Mouse (Mus musculus): ENCODE results near the gene Dnph1. TPM values are rescaled to one million over a fixed set of nuclear protein-coding genes. Genes with fewer than 3 reads are reported as not detected.
A peak's percentile ranks its signal among the peaks of the same experiment; 100 is the strongest.

Gene Dnph1
- total and polyA plus RNA-seq, 3 experiments: 0.80 to 1.9 (median 1.8) TPM

GRCm38 (mm10) chr17:46467830-46468229, 28.7 kb upstream of the Dnph1 start:
- Histone ChIP-seq H3K36me3 (ENCODE audit: control insufficient read depth, insufficient read depth, low read length) (no peaks in the 10 kb centered on the region), H3K27ac (no peak overlapping the region), H3K79me2 (replicated peaks; ENCODE audit: control insufficient read depth, insufficient read depth, low read length) (no peaks in the 10 kb centered on the region), H3K9ac (ENCODE audit: low read depth, low read length) (no peak overlapping the region), H3K4me3 (no peak overlapping the region), H3K27me3 (ENCODE audit: control insufficient read depth, insufficient read depth, low read length) (no peaks in the 10 kb centered on the region), H3K4me1 (ENCODE audit: control insufficient read depth, insufficient read depth, low read length) (no peaks in the 10 kb centered on the region)
- intact Hi-C loops (cut with DNase I): no loop called here
- WGBS: 81% methylated on average over 9 of the region's 9 CpGs
- DNase-seq: no peak
- no peak for TF ChIP-seq POLR2A (IDR thresholded peaks at IDR 0.05; ENCODE audit: insufficient read depth, low read depth, low read length)
- no peak for TF ChIP-seq CTCF (IDR thresholded peaks at IDR 0.05)
- no peak for TF ChIP-seq EP300 (IDR thresholded peaks at IDR 0.05; ENCODE audit: insufficient read depth, low read depth, low read length)

GRCm38 (mm10) chr17:46476601-46477000, 19.9 kb upstream of the Dnph1 start:
- Histone ChIP-seq H3K36me3 (ENCODE audit: control insufficient read depth, insufficient read depth, low read length) (no peaks in the 10 kb centered on the region), H3K9ac (ENCODE audit: low read depth, low read length) (no peak overlapping the region), H3K27me3 (ENCODE audit: control insufficient read depth, insufficient read depth, low read length) (no peaks in the 10 kb centered on the region), H3K27ac (no peak overlapping the region), H3K4me3 (no peak overlapping the region), H3K4me1 (ENCODE audit: control insufficient read depth, insufficient read depth, low read length) (no peaks in the 10 kb centered on the region), H3K79me2 (replicated peaks; ENCODE audit: control insufficient read depth, insufficient read depth, low read length) (no peaks in the 10 kb centered on the region)
- 70% methylated on average over 8 of the region's 8 CpGs for WGBS
- DNase-seq: no peak
- intact Hi-C loops (cut with DNase I): no loop called here
- no peak for TF ChIP-seq EP300 (IDR thresholded peaks at IDR 0.05; ENCODE audit: insufficient read depth, low read depth, low read length)
- TF ChIP-seq CTCF (IDR thresholded peaks at IDR 0.05): no peak
- no peak for TF ChIP-seq POLR2A (IDR thresholded peaks at IDR 0.05; ENCODE audit: insufficient read depth, low read depth, low read length)

- H3K4me3 ChIP-seq: no peak overlapping the region
- H3K36me3 ChIP-seq (ENCODE audit: control insufficient read depth, insufficient read depth, low read length): no peaks in the 10 kb centered on the region
- intact Hi-C loops (cut with DNase I): no loop called here
- WGBS: 90% methylated on average over 15 of the region's 15 CpGs
- DNase-seq: no peak
- no peak for TF ChIP-seq EP300 (IDR thresholded peaks at IDR 0.05; ENCODE audit: insufficient read depth, low read depth, low read length)
- TF ChIP-seq CTCF (IDR thresholded peaks at IDR 0.05): no peak
- no peak for TF ChIP-seq POLR2A (IDR thresholded peaks at IDR 0.05; ENCODE audit: insufficient read depth, low read depth, low read length)
- no peak overlapping the region for H3K27ac ChIP-seq
- H3K4me1 ChIP-seq (ENCODE audit: control insufficient read depth, insufficient read depth, low read length): no peaks in the 10 kb centered on the region
- H3K27me3 ChIP-seq (ENCODE audit: control insufficient read depth, insufficient read depth, low read length): no peaks in the 10 kb centered on the region
- no peak overlapping the region for H3K9ac ChIP-seq (ENCODE audit: low read depth, low read length)
- H3K79me2 ChIP-seq (replicated peaks; ENCODE audit: control insufficient read depth, insufficient read depth, low read length): no peaks in the 10 kb centered on the region
Measured at GRCm38 (mm10) chr17:46477286-46477685, 19.2 kb upstream of the Dnph1 start.

GRCm38 (mm10) chr17:46483561-46484001, 12.9 kb upstream of the Dnph1 start:
- Histone ChIP-seq H3K4me3 (peak overlapping the region; percentile 23; the same call in 1 of the 2 replicates), H3K79me2 (replicated peaks; ENCODE audit: control insufficient read depth, insufficient read depth, low read length) (no peaks in the 10 kb centered on the region), H3K27ac (no peak overlapping the region), H3K9ac (ENCODE audit: low read depth, low read length) (no peak overlapping the region), H3K36me3 (ENCODE audit: control insufficient read depth, insufficient read depth, low read length) (no peaks in the 10 kb centered on the region), H3K4me1 (ENCODE audit: control insufficient read depth, insufficient read depth, low read length) (no peaks in the 10 kb centered on the region), H3K27me3 (ENCODE audit: control insufficient read depth, insufficient read depth, low read length) (peaks cover 13% of the 10 kb centered on the region)
- TF ChIP-seq CTCF (IDR thresholded peaks at IDR 0.05): no peak
- TF ChIP-seq POLR2A (IDR thresholded peaks at IDR 0.05; ENCODE audit: insufficient read depth, low read depth, low read length): no peak
- TF ChIP-seq EP300 (IDR thresholded peaks at IDR 0.05; ENCODE audit: insufficient read depth, low read depth, low read length): no peak
- peak in 1 of 2 experiments; percentile 21 for DNase-seq
- 3% methylated on average over 16 of the region's 16 CpGs for WGBS
- intact Hi-C loops (cut with DNase I): no loop called here

GRCm38 (mm10) chr17:46484021-46484431, 12.5 kb upstream of the Dnph1 start:
- peak overlapping the region; percentile 23; the same call in 1 of the 2 replicates for H3K4me3 ChIP-seq
- no peak overlapping the region for H3K27ac ChIP-seq
- H3K4me1 ChIP-seq (ENCODE audit: control insufficient read depth, insufficient read depth, low read length): no peaks in the 10 kb centered on the region
- no peak overlapping the region for H3K9ac ChIP-seq (ENCODE audit: low read depth, low read length)
- intact Hi-C loops (cut with DNase I): no loop called here
- H3K27me3 ChIP-seq (ENCODE audit: control insufficient read depth, insufficient read depth, low read length): peaks cover 13% of the 10 kb centered on the region
- WGBS: under 1% methylated on average over 13 of the region's 13 CpGs
- no peak for TF ChIP-seq EP300 (IDR thresholded peaks at IDR 0.05; ENCODE audit: insufficient read depth, low read depth, low read length)
- TF ChIP-seq CTCF (IDR thresholded peaks at IDR 0.05): no peak
- no peak for TF ChIP-seq POLR2A (IDR thresholded peaks at IDR 0.05; ENCODE audit: insufficient read depth, low read depth, low read length)
- no peaks in the 10 kb centered on the region for H3K36me3 ChIP-seq (ENCODE audit: control insufficient read depth, insufficient read depth, low read length)
- H3K79me2 ChIP-seq (replicated peaks; ENCODE audit: control insufficient read depth, insufficient read depth, low read length): no peaks in the 10 kb centered on the region
- peak in 1 of 2 experiments; percentile 8 for DNase-seq

- Histone ChIP-seq H3K27ac (no peak overlapping the region), H3K4me3 (no peak overlapping the region)
Measured at GRCm38 (mm10) chr17:46484461-46484875, 12.0 kb upstream of the Dnph1 start.

More at GRCm38 (mm10) chr17:46484461-46484875, 12.0 kb upstream of the Dnph1 start:
- Histone ChIP-seq H3K36me3 (ENCODE audit: control insufficient read depth, insufficient read depth, low read length) (no peaks in the 10 kb centered on the region), H3K27me3 (ENCODE audit: control insufficient read depth, insufficient read depth, low read length) (peaks cover 13% of the 10 kb centered on the region), H3K79me2 (replicated peaks; ENCODE audit: control insufficient read depth, insufficient read depth, low read length) (no peaks in the 10 kb centered on the region), H3K4me1 (ENCODE audit: control insufficient read depth, insufficient read depth, low read length) (no peaks in the 10 kb centered on the region), H3K9ac (ENCODE audit: low read depth, low read length) (no peak overlapping the region)
- WGBS: 19% methylated on average over 6 of the region's 6 CpGs
- intact Hi-C loops (cut with DNase I): no loop called here
- DNase-seq: no peak
- TF ChIP-seq CTCF (IDR thresholded peaks at IDR 0.05): no peak
- TF ChIP-seq POLR2A (IDR thresholded peaks at IDR 0.05; ENCODE audit: insufficient read depth, low read depth, low read length): no peak
- no peak for TF ChIP-seq EP300 (IDR thresholded peaks at IDR 0.05; ENCODE audit: insufficient read depth, low read depth, low read length)
